Mouse (Mus musculus) midbrain, embryonic 14.5 days (tissue): ENCODE results near the gene Tmed8. TPM values are rescaled to one million over a fixed set of nuclear protein-coding genes. Genes with fewer than 3 reads are reported as not detected.

Experiments used
- ATAC-seq: fragments of 200-750 bp; cut with Nextera tagmentation; 2 replicates; pipeline ENCODE4 v1.8.0; 2017; ENCODE audit warnings: moderate number of reproducible peaks, moderate library complexity; ENCODE audit not compliant: low FRiP score, low TSS enrichment
- DNase-seq: peaks from one replicate; pipeline ENCODE4 v3.0.0-alpha.2; 2015
- H3K27ac ChIP-seq: fragments of 300-500 bp; sonication (generic); replicated peaks from 2 replicates; pipeline ENCODE4 v1.5.1; 2014; ENCODE audit warnings: mild to moderate bottlenecking, low read depth, low read length, moderate library complexity
- H3K27me3 ChIP-seq: fragments of 300-500 bp; sonication (generic); 2 replicates; pipeline ENCODE4 v1.6.1; 2014; ENCODE audit warnings: low read length, control low read depth, mixed read lengths; ENCODE audit not compliant: control insufficient read depth, insufficient read depth
- H3K36me3 ChIP-seq: fragments of 300-500 bp; sonication (generic); 2 replicates; pipeline ENCODE4 v1.6.1; 2014; ENCODE audit warnings: low read length, control low read depth; ENCODE audit not compliant: control insufficient read depth, insufficient read depth
- H3K4me1 ChIP-seq: fragments of 300-500 bp; sonication (generic); 2 replicates; pipeline ENCODE4 v1.6.1; 2014; ENCODE audit warnings: mild to moderate bottlenecking, antibody characterized with exemption, low read length, control low read depth; ENCODE audit not compliant: control insufficient read depth, insufficient read depth
- H3K4me2 ChIP-seq: fragments of 300-500 bp; sonication (generic); 2 replicates; pipeline ENCODE4 v1.6.1; 2014; ENCODE audit warnings: mild to moderate bottlenecking, low read length, moderate library complexity
- H3K4me3 ChIP-seq: fragments of 300-500 bp; sonication (generic); replicated peaks from 2 replicates; pipeline ENCODE4 v1.5.1; 2014; ENCODE audit warnings: low read depth, low read length
- H3K9ac ChIP-seq: fragments of 300-500 bp; sonication (generic); replicated peaks from 2 replicates; pipeline ENCODE4 v1.6.1; 2014; ENCODE audit warnings: mild to moderate bottlenecking, low read length, moderate library complexity
- H3K9me3 ChIP-seq: fragments of 300-500 bp; sonication (generic); 2 replicates; pipeline ENCODE4 v1.6.1; 2016; ENCODE audit warnings: low read length, control low read depth, mixed read lengths; ENCODE audit not compliant: control insufficient read depth
- WGBS: fragments of 180-500 bp; shearing (Covaris S2); extraction: QIAGEN DNeasy Blood & Tissue Kit; methylation state at CpG from one replicate; pipeline ENCODE4 v1.1.7; 2014; 5-methylcytosine and 5-hydroxymethylcytosine counted together
- polyA plus RNA-seq: library from polyadenylated mRNA; unstranded; fragments of >200 nt; fragmentation: Nextera tagmentation; extraction: Ambion mirVana; gene quantifications from 2 replicates; pipeline ENCODE4 v1.2.1, GENCODE M21; 2014

Tmed8 gene
- polyA plus RNA-seq: 6.5 and 6.9 TPM in 2 replicates

DNA sequence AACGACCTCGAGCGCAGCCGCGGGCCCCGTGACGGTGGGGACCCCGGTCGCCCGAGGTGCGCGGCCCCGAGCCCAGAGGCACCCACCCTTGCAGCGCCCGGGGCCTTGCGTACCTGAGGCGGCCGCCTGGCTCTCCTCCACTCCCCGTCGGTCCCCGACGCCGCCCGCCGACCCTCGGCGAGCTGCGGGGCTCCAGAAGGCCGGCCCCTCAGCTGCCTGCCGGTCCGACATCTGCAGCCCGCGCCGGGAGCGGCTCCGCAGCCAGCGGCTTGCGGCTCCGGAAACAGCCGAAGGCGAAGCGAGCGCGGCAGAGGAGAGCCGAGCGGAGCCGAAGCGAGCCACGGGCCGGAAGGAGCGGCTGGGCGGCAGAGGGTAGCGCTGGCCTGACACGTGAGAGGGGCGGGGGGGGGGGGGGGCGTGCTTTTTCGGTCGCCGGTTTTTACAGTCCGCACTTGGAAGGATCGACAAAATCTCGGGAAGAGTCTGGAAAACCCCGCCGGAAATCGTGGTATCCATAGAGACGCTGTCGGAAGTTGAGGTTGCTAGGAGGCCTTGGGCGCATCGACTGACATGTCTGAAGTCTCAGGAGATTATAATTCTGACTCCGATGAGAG lies at the start of gene Tmed8:
Gene Tmed8 (minus strand): TSS at position 482 of the 614 bp plus-strand sequence.
- Histone ChIP-seq H3K27me3 (no peaks in the 10 kb centered on the region), H3K27ac (peak within 1 kb of the TSS; percentile 93), H3K36me3 (no peaks in the 10 kb centered on the region), H3K9ac (peak within 1 kb of the TSS; percentile 93), H3K4me3 (peak within 1 kb of the TSS; percentile 85), H3K4me2 (peak within 1 kb of the TSS; percentile 80), H3K4me1 (peaks cover 9% of the 10 kb centered on the region), H3K9me3 (no peaks in the 10 kb centered on the region)
- ATAC-seq (peak; percentile 94), DNase-seq (peak; percentile 93)
- WGBS: under 1% methylated on average over 66 of the region's 70 CpGs

DNA sequence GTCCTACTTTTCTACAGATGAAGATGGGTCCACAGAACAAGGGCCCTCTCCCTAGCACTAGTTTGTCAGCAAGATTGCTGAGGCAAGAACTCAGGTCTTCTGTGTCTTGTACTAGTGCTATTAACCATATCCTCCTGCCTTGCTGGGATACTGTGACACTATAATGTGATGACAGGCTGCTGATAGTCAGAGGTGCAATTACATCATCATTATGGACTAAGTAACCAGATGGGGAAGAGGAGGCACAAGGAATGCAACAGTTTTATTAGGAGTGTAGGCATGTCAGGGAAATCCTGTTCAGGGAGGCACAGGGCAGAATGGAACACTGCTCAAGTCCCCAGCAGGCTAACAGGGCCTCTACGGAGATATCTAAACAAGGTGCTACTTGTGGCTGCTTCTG lies 38.4 kb upstream of the Tmed8 start, which contains the start of gene Noxred1:
Gene Noxred1 (minus strand): TSS at position 101 of the 400 bp plus-strand sequence.
- Histone ChIP-seq H3K9me3 (no peaks in the 10 kb centered on the region), H3K4me1 (no peaks in the 10 kb centered on the region), H3K27me3 (no peaks in the 10 kb centered on the region), H3K9ac (no peak within 1 kb of the TSS), H3K4me2 (no peak within 1 kb of the TSS), H3K4me3 (no peak within 1 kb of the TSS), H3K36me3 (peaks cover 55% of the 10 kb centered on the region), H3K27ac (no peak within 1 kb of the TSS)
- 100% methylated on average over 1 of the region's 1 CpGs for WGBS
- DNase-seq: no peak
- ATAC-seq: no peak

DNA sequence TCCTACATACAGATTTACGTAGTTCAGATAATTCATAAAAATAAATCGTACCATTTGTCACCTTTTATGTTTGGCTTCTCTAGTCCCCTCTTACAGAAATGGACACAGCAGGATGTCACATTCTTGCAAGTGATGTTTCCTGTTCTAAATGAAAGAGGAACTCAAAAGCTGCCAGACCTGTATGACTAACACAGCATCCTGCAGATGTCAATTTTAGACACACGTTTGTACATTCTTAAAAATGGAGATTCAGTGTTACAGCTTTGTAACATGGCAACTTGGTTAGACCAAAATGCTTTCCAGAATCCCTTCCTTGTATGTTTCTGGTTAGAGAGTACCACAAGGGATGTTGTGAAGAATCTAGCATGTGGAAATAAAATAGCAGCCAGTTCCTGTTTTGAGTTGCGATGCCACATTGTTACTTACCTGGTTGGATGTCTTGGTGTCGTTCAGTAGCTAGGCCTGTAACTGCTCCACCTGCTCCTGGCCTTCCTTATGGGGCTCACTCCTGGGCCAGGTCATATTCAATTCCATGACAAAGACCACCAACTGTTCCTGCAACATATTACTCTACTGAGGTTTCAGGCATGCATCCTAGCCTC lies 36.7 kb upstream of the Tmed8 start:
- H3K9ac ChIP-seq: no peak overlapping the region
- no peak for DNase-seq
- WGBS: 90% methylated on average over 5 of the region's 5 CpGs

DNA sequence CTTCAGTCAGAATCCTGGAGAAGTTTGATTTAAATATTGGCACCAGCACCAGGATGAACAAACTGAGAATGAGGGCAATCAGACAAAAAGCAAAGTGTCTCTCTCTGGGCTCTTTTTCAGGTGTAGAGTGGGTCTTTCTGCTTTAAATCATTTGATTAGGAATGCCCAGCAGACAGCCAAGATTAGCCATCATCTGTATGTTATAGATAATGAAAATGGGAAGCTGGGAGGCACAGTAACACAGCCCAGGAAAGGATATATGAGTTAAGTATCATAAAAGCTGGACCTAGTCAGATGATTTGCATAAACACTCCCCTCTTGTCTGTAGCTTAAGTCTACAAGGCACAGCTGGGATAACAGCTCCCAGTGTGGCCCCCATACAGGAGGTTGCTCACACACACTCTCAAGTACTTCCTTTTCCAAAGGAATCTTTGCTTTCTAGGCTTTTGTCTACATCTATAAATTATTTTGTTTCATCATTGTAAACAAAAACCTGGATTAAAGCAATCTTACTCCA lies 30.2 kb upstream of the Tmed8 start:
- DNase-seq: no peak
- H3K27ac ChIP-seq: no peak overlapping the region
- no peak overlapping the region for H3K4me2 ChIP-seq
- H3K4me3 ChIP-seq: no peak overlapping the region
- ATAC-seq: no peak
- no peaks in the 10 kb centered on the region for H3K4me1 ChIP-seq
- H3K9me3 ChIP-seq: no peaks in the 10 kb centered on the region; the same call in 1 of the 2 replicates
- no peak overlapping the region for H3K9ac ChIP-seq
- H3K27me3 ChIP-seq: no peaks in the 10 kb centered on the region
- no peaks in the 10 kb centered on the region for H3K36me3 ChIP-seq

More for the DNA sequence above, 36.7 kb upstream of the Tmed8 start:
- no peak overlapping the region for H3K27ac ChIP-seq
- ATAC-seq: no peak
- no peak overlapping the region for H3K4me2 ChIP-seq
- H3K4me3 ChIP-seq: no peak overlapping the region
- peaks cover 42% of the 10 kb centered on the region for H3K36me3 ChIP-seq
- H3K9me3 ChIP-seq: no peaks in the 10 kb centered on the region
- no peaks in the 10 kb centered on the region for H3K27me3 ChIP-seq
- no peaks in the 10 kb centered on the region for H3K4me1 ChIP-seq

DNA sequence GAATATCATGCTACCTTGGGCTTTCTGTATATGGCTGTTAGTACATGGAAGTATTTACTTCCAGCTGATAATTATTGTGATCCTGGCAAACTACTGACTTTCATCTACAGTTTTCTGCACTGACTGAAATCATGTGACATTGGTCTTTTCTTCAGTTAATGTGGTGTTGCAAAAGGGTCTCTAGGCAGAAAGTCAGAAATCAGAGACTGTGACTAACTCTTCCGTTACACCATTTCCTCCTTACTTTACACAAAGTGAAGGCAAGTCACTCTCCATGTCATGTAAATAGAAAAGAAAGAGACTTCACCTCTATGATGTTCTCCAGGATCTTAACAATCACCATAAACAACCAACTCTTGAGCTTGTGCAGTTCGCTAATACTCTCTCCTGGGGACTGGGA lies 29.4 kb upstream of the Tmed8 start:
- Histone ChIP-seq H3K4me1 (no peaks in the 10 kb centered on the region), H3K4me3 (no peak overlapping the region), H3K9ac (no peak overlapping the region), H3K27me3 (no peaks in the 10 kb centered on the region), H3K36me3 (no peaks in the 10 kb centered on the region), H3K9me3 (no peaks in the 10 kb centered on the region; the same call in 1 of the 2 replicates), H3K4me2 (no peak overlapping the region), H3K27ac (no peak overlapping the region)
- DNase-seq: no peak
- ATAC-seq: no peak
- 90% methylated on average over 2 of the region's 2 CpGs for WGBS

DNA sequence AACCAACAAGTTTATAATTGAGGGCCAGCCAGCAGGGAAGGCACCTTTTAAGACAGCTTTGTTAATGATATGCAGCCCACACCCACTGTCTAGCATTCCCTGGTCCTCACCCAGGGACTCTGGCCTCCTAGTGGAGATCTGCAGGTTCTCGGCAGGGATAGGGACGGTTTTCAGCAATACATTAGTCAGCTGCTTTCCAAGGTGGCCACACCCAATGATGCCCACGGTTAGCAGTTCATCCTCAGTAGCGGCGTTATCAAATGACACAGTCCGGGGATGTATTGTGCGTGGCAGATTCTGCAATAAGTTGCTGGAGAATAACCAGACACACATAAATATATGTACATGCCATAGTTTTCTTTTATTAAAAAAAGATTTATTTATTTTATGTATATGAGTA lies 26.5 kb upstream of the Tmed8 start:
- Histone ChIP-seq H3K4me1 (no peaks in the 10 kb centered on the region), H3K4me3 (no peak overlapping the region), H3K9ac (no peak overlapping the region), H3K4me2 (no peak overlapping the region), H3K9me3 (no peaks in the 10 kb centered on the region; the same call in 1 of the 2 replicates), H3K27me3 (no peaks in the 10 kb centered on the region), H3K27ac (no peak overlapping the region), H3K36me3 (no peaks in the 10 kb centered on the region)
- no peak for DNase-seq
- no peak for ATAC-seq
- WGBS: 75% methylated on average over 7 of the region's 7 CpGs

DNA sequence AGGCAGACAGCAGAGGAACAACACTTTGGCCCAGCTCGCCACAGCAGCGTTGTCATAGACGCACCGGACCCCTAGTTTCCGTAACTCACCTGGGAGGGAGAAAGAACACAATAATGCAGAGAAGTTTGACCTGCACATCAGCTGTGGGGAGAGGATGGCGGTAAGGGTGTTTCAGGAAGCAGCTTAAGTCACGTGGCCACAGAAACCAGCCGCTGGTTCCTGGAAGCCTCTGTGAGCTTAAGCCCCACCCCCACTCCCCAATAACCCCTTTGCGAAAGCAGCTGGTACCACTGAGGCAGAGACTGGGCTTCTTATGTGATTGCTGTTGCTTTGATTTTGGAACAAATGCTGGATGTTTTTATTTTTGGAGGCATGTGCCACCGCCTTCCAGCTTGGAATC lies 24.7 kb upstream of the Tmed8 start:
- DNase-seq: no peak
- Histone ChIP-seq H3K9me3 (no peaks in the 10 kb centered on the region; the same call in 1 of the 2 replicates), H3K36me3 (no peaks in the 10 kb centered on the region)

DNA sequence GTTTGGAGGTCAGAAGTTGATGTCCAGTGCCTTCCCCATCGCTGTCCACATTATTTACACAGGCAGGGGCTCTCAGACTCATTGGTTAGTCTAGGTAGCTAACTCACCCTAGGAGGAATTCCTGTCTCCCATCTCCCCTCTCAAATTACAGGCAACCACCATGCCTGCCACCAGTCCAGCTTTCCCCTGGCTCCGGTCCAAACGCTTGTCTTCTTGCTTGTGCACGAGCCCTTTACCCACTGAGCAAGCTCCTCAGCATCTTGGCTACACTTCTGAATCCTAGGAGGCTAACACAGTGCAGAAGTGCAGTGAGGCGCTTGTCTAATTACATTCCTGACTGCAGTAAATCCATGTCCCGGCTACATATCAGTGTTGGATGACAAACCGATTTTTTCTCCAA lies 19.1 kb upstream of the Tmed8 start:
- no peak overlapping the region for H3K4me2 ChIP-seq
- H3K27ac ChIP-seq: no peak overlapping the region
- H3K9ac ChIP-seq: no peak overlapping the region
- DNase-seq: peak; percentile 58
- no peak for ATAC-seq
- H3K9me3 ChIP-seq: no peaks in the 10 kb centered on the region
- WGBS: 67% methylated on average over 7 of the region's 7 CpGs
- H3K4me3 ChIP-seq: no peak overlapping the region
- no peaks in the 10 kb centered on the region for H3K27me3 ChIP-seq
- H3K4me1 ChIP-seq: no peaks in the 10 kb centered on the region
- no peaks in the 10 kb centered on the region for H3K36me3 ChIP-seq

More for the DNA sequence above, 24.7 kb upstream of the Tmed8 start:
- no peaks in the 10 kb centered on the region for H3K27me3 ChIP-seq
- H3K4me1 ChIP-seq: no peaks in the 10 kb centered on the region
- H3K4me2 ChIP-seq: no peak overlapping the region
- ATAC-seq: no peak
- H3K27ac ChIP-seq: no peak overlapping the region
- 78% methylated on average over 10 of the region's 10 CpGs for WGBS
- H3K4me3 ChIP-seq: no peak overlapping the region
- H3K9ac ChIP-seq: no peak overlapping the region

DNA sequence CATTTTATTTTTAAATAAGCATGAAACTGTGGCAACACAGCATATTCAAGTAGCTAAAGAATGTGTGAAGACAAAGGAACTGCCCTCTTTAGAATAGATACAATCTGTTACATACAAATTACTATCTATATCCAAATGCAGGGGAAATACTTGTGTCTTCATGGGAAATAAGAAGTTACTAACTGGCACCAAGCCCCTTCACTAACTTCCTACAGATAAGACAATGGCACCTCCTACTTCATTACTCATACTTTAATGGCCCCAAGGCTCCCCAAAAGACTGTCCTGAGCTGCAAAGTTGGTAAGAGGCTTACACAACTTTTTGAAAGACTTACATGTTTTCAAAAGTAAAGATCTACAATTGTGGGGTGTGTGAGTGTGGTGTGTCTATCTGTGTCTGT lies 17.3 kb upstream of the Tmed8 start:
- no peak overlapping the region for H3K4me3 ChIP-seq
- H3K4me2 ChIP-seq: no peak overlapping the region
- no peak for ATAC-seq
- H3K9ac ChIP-seq: no peak overlapping the region
- H3K36me3 ChIP-seq: no peaks in the 10 kb centered on the region
- no peaks in the 10 kb centered on the region for H3K4me1 ChIP-seq
- DNase-seq: no peak
- H3K27ac ChIP-seq: no peak overlapping the region
- H3K9me3 ChIP-seq: no peaks in the 10 kb centered on the region
- H3K27me3 ChIP-seq: no peaks in the 10 kb centered on the region
